Mouse (Mus musculus): ENCODE results near the gene Cln6.
"Not testable (repeated sequence)": the region's sequence is repeated elsewhere in the genome, so short reads cannot be mapped to it uniquely, and the experiment has no call there.

The Cln6 gene

GRCm38 (mm10) chr9:62834906-62835305 is 3.7 kb upstream of the Cln6 start:
- DNase-seq, result no peak

DNA sequence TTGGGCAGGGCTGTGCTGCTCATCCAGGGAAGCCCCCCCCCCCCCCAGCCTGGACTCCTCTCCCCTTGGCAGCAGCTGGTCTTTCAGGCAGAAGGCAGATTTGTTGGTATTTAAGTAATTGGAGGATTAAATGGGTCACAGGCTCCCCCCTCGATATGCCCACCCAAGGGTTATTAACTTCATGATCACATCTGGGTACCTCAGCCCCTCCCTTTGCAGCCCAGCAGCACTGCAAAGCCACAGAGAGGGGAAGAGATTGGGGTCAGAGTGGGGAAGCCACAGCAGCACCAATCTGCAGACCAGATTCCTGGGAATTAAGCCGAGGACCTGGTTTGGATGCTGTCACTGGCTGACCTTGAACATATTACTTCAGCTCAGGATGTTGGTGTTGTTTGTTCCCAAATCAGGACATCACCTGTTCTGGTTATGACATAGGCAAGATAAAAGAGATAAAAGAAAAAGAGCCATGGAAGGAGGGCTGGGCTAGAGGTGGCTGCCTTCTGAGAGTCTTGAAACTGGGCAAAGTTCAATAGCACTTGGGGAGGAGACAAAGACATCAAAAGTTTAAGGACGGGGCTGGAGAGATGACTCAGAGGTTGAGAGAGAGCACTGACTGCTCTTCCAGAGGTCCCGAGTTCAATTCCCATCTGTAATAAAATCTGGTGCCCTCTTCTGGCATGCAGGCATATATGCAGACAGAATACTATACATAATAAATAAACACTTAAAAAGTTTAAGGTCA is 2.7 kb upstream of the Cln6 start:
- no peak for DNase-seq

DNA sequence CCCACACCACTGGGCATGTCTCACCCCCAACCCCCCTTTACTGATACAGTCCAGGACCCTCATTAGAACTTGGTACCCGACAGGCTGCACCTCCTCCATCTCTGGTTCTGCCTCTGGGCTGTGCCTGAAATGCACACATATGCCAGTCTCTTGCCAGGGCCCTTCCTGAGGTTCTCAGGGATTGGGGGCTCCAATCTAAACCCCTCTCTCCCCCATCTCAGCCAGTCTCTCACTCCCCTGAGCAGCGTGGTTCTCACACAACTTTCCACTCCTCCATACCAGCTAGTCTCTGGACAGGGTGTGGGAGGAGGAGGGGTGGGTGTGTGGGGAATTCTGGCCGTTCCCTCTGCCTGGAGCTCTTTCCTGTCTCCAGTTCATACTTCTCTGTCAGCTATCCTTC is 974 bp upstream of the Cln6 start:
- DNase-seq, result no peak

DNA sequence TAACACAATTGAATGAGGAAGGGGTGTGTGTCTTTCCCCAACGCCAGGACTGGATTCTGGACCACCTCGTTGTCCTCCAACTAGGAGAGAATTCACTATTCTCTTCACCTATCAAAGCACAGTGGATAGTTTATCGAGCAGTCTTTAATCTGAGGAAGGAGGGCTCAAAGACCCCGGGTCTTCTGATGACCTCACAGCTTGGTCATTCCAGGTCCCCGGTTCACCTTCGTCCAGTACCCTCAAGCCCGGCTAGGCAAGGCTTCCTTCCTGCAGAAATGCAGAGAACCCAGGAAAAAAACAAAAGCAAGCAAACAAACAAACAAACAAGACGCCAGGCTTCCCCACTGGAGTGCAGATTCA is 459 bp upstream of the Cln6 start:
- DNase-seq, result no peak

GRCm38 (mm10) chr9:62839172-62839770 is 686 bp downstream of the Cln6 start:
- DNase-seq, result peak; percentile 46

DNA sequence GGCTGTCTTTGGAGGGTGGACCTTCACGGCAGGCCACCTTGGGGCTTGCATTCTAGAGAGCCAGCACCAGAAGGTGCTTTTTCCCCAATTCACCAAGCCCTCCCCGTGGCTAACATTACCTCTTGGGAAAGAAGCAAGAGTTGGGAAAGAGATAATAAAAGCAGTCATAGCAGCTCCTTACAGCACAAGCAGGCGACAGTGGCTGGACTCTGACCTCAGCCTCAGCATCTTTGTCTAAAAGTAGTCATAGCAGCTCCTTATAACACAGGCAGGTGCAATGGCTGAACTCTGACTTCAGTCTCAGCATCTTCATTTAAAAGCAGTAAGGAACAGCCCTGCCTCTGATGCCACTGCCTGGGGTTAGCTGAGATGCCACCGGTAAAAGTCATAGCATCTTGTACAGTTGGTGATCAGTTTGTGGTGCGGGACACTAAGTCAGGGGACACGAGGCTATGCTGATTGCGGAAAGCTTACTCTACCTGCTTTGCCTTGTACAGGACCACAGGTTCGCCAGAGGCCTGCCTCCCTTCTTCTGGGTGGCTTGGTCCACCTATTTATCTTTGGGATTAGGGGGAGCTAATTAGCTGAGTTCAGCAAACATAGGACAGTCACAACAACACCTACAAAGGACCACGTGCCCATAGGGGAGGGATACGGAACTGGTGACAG is 4.9 kb downstream of the Cln6 start:
- DNase-seq, result no peak

DNA sequence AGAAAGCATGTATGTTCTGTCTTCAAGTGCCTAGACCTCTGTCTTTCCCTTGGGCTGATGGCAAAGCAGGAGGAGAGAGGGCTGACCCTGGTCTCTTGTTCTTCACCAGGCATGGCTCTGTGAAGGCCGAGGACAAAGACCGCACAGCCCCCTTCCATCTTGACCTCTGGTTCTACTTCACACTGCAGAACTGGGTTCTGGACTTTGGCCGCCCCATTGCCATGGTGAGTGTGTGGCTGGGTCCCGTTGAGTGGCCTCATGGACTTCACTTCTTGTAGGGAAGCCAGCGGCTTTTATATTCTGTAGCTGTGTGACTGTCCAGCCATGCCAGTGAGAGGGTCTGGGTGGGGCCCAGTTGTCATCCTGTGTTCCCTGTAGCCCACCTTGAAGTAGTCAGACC is 5.9 kb downstream of the Cln6 start:
- no peak for DNase-seq

GRCm38 (mm10) chr9:62847694-62848093 is 9.1 kb downstream of the Cln6 start:
- peak; percentile 95 for DNase-seq

GRCm38 (mm10) chr9:62848641-62849040 is 10.1 kb downstream of the Cln6 start:
- no peak for DNase-seq

- DNase-seq, result no peak
Measured at GRCm38 (mm10) chr9:62851571-62851970, 13.0 kb downstream of the Cln6 start.

GRCm38 (mm10) chr9:62854483-62854882 is 15.9 kb downstream of the Cln6 start:
- DNase-seq, result no peak

- DNase-seq, result peak; percentile 43
Measured at GRCm38 (mm10) chr9:62857216-62857615, 18.6 kb downstream of the Cln6 start.

DNA sequence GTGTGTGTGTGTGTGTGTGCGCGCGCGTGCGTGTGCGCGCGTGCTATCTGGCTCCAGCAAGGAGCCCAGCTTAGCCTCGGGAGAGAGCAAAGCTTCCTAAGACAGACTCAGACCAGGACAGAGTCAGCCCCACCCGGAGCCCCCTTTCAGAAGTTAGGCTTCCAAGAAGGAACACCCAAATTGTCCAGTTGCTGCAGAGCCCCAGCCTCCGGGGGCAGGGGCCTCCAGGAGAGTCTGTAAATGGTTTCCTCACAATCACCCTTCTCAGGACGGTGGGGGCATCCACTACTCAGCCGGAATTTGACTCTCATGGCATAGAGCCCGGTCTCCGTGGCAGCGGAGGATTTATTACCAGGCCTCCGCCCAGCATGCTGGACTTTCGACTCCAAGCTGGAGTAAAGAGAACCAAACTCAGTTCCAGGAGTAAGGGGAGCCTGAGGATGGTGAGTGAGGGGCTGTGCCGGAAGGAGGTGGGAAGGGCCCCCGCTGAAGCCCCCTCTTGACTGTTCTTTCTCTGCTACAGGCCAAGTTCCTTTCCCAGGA is 19.2 kb downstream of the Cln6 start, which contains the start of gene Calml4:
Gene Calml4 (plus strand): TSS at position 362 of the 543 bp plus-strand sequence.
- peak; percentile 88 for DNase-seq

GRCm38 (mm10) chr9:62858266-62859019 is 19.9 kb downstream of the Cln6 start:
- no peak for DNase-seq

- not testable (repeated sequence) for DNase-seq
Measured at GRCm38 (mm10) chr9:62860102-62860501, 21.5 kb downstream of the Cln6 start.

DNA sequence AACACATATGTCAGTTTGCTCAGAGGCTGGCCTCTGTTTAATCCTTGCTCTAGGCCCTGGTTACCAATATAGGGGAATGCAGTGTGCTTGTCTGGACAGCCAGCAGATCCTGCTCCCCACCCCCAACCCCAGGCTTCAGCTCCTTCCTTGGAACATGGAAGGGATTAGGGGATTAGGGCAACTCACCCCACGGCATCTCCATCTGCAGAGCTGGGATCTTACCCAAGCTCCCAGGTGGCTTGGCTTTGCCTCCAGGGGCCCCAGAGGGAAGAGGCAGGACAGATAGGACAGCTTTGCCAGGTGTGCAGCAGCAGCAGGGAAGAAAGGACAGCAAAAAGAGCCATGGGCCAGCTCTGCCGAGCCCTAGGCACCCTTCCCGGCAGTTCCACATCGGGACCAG is 22.3 kb downstream of the Cln6 start:
- no peak for DNase-seq

- not testable (repeated sequence) for DNase-seq
Measured at GRCm38 (mm10) chr9:62869236-62869635, 30.7 kb downstream of the Cln6 start.

DNA sequence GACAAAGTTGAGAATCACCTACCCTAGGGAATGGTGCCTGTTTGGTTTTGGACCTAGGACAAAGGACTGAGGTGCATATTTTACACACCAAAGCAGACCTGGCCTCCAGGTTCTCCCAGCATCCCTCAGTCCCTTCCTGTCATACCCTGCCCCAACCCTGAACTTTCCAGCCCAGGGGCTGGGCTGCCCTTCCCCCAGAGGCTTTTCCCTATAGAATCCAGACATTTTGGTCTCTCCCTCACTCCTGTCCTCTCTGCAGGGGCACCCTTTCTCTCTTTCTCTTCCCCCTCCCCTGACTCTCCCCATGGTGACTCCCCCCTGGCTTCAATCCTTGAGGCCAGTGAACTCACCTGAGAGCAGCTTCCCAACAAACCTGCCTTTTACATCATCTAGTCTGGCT is 32.1 kb downstream of the Cln6 start:
- no peak for DNase-seq

GRCm38 (mm10) chr9:62876966-62877616 is 38.5 kb downstream of the Cln6 start:
- no peak for DNase-seq

DNA sequence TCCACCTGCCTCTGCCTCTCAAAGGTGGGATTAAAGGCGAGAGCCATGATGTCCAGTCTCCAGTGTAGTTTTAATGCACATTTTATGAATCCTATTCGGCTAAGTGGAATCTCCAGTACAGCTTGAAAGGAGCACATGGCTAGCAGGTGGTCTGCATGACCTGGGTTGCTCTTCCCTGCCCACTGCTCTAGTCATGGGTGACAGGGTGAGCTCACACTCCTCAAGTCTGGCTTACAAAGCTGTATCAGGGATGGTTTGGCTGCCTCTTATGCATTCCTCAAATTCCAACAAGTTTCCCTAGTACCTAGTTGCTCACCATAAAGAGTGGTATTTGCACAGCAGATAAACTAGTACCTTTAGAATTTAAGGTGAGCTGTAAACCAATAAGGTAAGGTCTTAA is 39.2 kb downstream of the Cln6 start:
- no peak for DNase-seq

DNA sequence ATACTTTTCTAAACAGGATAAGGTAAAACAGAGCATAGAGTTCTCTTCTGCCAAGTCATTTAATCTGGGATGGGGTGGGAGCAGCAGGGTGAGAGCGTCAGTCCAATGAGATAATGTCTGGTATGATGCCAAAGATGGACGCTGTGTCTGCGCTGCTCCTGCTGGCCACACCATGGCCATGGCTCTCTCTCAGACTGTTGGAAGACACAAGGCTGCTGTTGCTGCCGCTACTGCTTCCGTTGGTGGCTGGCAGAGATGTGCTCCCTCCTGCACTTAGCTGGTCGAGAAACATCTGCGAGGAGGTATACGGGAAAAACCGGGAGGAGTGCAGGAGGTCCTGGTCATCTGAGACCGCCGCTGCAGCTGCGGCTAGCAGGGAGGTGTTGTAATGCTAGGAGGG is 43.3 kb downstream of the Cln6 start:
- DNase-seq, result peak; percentile 63

DNA sequence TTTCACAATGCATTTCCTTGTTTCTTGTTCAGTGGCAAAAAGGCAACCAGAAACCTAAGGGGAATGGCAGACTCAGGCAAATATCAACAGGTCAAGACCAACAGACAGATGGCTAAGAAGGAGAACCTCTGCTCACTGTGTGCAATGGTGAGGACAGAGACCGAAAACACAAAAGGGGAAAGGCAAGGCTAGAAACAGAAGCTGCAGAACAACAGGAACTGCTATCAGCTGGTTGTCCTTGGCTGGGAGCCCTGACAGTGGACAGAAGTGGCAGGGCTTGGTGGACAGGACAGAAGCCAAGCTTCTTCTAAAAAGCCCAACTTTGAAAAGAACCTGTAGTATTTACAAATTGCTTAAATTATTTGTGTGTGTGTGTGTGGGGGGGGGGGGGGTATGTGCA is 55.9 kb downstream of the Cln6 start:
- peak; percentile 34 for DNase-seq

All from lung, postnatal 36 days (tissue).